Mouse (Mus musculus) right cerebral cortex, postnatal 36 days (tissue): ENCODE measurements around the gene Ssbp3.
A peak's percentile ranks its signal among the peaks of the same experiment; 100 is the strongest.

ENCODE experiments used
- DNase-seq, 2 experiments: peaks; one replicate each; pipeline ENCODE4 v3.0.0; 2022; ENCODE audit warnings: low spot score in 2 of 2, mixed read lengths in 1 of 2

Ssbp3 gene

GRCm38 (mm10) chr4:107048568-107049162 lies 138.2 kb downstream of the Ssbp3 start:
- DNase-seq: no peak

GRCm38 (mm10) chr4:107051889-107052288 lies 141.4 kb downstream of the Ssbp3 start:
- DNase-seq: no peak

GRCm38 (mm10) chr4:107052962-107053553 lies 142.6 kb downstream of the Ssbp3 start:
- no peak for DNase-seq

- no peak for DNase-seq
These were observed 145.6 kb downstream of the Ssbp3 start for GRCm38 (mm10) chr4:107056088-107056487.

- DNase-seq: no peak
These were observed 147.8 kb downstream of the Ssbp3 start for GRCm38 (mm10) chr4:107058346-107058745.

GRCm38 (mm10) chr4:107058781-107059180 lies 148.3 kb downstream of the Ssbp3 start:
- no peak for DNase-seq

- DNase-seq: no peak
These were observed 151.1 kb downstream of the Ssbp3 start for GRCm38 (mm10) chr4:107061560-107061959.

GRCm38 (mm10) chr4:107063214-107063613 lies 152.7 kb downstream of the Ssbp3 start:
- no peak for DNase-seq

- DNase-seq: no peak
These were observed 154.0 kb downstream of the Ssbp3 start for GRCm38 (mm10) chr4:107064394-107065098.

- DNase-seq: peak; percentile 93 to 96
These were observed 156.0 kb downstream of the Ssbp3 start, which contains the start of the genes Mrpl37 and Cyb5rl for GRCm38 (mm10) chr4:107066252-107067124. TSS of gene Mrpl37 (minus strand) at chr4:107066868. TSS of gene Cyb5rl (plus strand) at chr4:107066988.

- no peak for DNase-seq
These were observed 156.8 kb downstream of the Ssbp3 start for GRCm38 (mm10) chr4:107067151-107067840.

GRCm38 (mm10) chr4:107072343-107072742 lies 161.8 kb downstream of the Ssbp3 start:
- DNase-seq: no peak

GRCm38 (mm10) chr4:107075456-107075855 lies 165.0 kb downstream of the Ssbp3 start:
- no peak for DNase-seq

- DNase-seq: no peak
These were observed 168.4 kb downstream of the Ssbp3 start for GRCm38 (mm10) chr4:107078894-107079293.

- no peak for DNase-seq
These were observed 169.2 kb downstream of the Ssbp3 start for GRCm38 (mm10) chr4:107079716-107080115.

- no peak for DNase-seq
These were observed 171.7 kb downstream of the Ssbp3 start for GRCm38 (mm10) chr4:107082185-107082584.

- no peak for DNase-seq
These were observed 172.6 kb downstream of the Ssbp3 start for GRCm38 (mm10) chr4:107083126-107083525.

GRCm38 (mm10) chr4:107084343-107084742 lies 173.8 kb downstream of the Ssbp3 start:
- no peak for DNase-seq

- DNase-seq: peak; percentile 74 to 84
These were observed 174.4 kb downstream of the Ssbp3 start for GRCm38 (mm10) chr4:107084858-107085257.

- no peak for DNase-seq
These were observed 181.2 kb downstream of the Ssbp3 start for GRCm38 (mm10) chr4:107091696-107092095.

- DNase-seq: no peak
These were observed 184.1 kb downstream of the Ssbp3 start for GRCm38 (mm10) chr4:107094484-107095187.
